Mouse (Mus musculus) spleen, adult 2 months (tissue): ENCODE data around the gene Mrpl41.

ENCODE experiments used
- CTCF ChIP-seq: fragments of 200-500 bp; IDR thresholded peaks from 2 replicates; pipeline ENCODE4 v1.5.1; 2011; ENCODE audit warnings: mild to moderate bottlenecking, inconsistent platforms; ENCODE audit not compliant: insufficient read depth, insufficient read length, insufficient replicate concordance; ENCODE audit errors: extremely low read depth
- POLR2A ChIP-seq: fragments of 200-500 bp; IDR thresholded peaks from 2 replicates; pipeline ENCODE4 v1.6.1; 2011; ENCODE audit warnings: low read depth, low read length, inconsistent platforms

GRCm38 (mm10) chr2:24996471-24996870 is 21.6 kb upstream of the Mrpl41 start:
- no peak for TF ChIP-seq CTCF
- no peak for TF ChIP-seq POLR2A
